Mouse (Mus musculus) intestine, embryonic 16.5 days (tissue): ENCODE measurements around the gene Tbc1d5. TPM values are rescaled to one million over a fixed set of nuclear protein-coding genes. Genes with fewer than 3 reads are reported as not detected.

Experiments used
- ATAC-seq: fragments of 200-750 bp; cut with Nextera tagmentation; 2 replicates; pipeline ENCODE4 v1.8.0; 2017; ENCODE audit warnings: moderate TSS enrichment, moderate library complexity
- H3K27ac ChIP-seq: fragments of 300-500 bp; sonication (generic); 2 replicates; pipeline ENCODE4 v1.5.1; 2014; ENCODE audit warnings: mild to moderate bottlenecking, low read length
- H3K27me3 ChIP-seq: fragments of 300-500 bp; sonication (generic); replicated peaks from 2 replicates; pipeline ENCODE4 v1.6.1; 2014; ENCODE audit warnings: low read length, control low read depth, mixed read lengths; ENCODE audit not compliant: control insufficient read depth, insufficient read depth
- H3K36me3 ChIP-seq: fragments of 300-500 bp; sonication (generic); 2 replicates; pipeline ENCODE4 v1.6.1; 2014; ENCODE audit warnings: low read length, control low read depth; ENCODE audit not compliant: control insufficient read depth, insufficient read depth
- H3K4me1 ChIP-seq: fragments of 300-500 bp; sonication (generic); 2 replicates; pipeline ENCODE4 v1.6.1; 2014; ENCODE audit warnings: low read length, control low read depth, mixed read lengths; ENCODE audit not compliant: control insufficient read depth, insufficient read depth
- H3K4me2 ChIP-seq: fragments of 300-500 bp; sonication (generic); 2 replicates; pipeline ENCODE4 v1.6.1; 2014; ENCODE audit warnings: low read depth, low read length, control low read depth
- H3K4me3 ChIP-seq: fragments of 300-500 bp; sonication (generic); 2 replicates; pipeline ENCODE4 v1.5.1; 2014; ENCODE audit warnings: mild to moderate bottlenecking, low read length
- H3K9ac ChIP-seq: fragments of 300-500 bp; sonication (generic); 2 replicates; pipeline ENCODE4 v1.6.1; 2014; ENCODE audit warnings: low read depth, low read length
- H3K9me3 ChIP-seq: fragments of 300-500 bp; sonication (generic); 2 replicates; pipeline ENCODE4 v1.6.1; 2016; ENCODE audit warnings: low read length, control low read depth; ENCODE audit not compliant: control insufficient read depth
- WGBS: fragments of 180-500 bp; shearing (Covaris S2); extraction: QIAGEN DNeasy Blood & Tissue Kit; methylation state at CpG from one replicate; pipeline ENCODE4 v1.1.7; 2014; 5-methylcytosine and 5-hydroxymethylcytosine counted together
- polyA plus RNA-seq: library from polyadenylated mRNA; unstranded; fragments of >200 nt; fragmentation: Nextera tagmentation; extraction: Ambion mirVana; gene quantifications from 2 replicates; pipeline ENCODE4 v1.2.1, GENCODE M21; 2015

The Tbc1d5 gene
- polyA plus RNA-seq, 1 experiment from 2014 or later: 10.2 TPM

DNA sequence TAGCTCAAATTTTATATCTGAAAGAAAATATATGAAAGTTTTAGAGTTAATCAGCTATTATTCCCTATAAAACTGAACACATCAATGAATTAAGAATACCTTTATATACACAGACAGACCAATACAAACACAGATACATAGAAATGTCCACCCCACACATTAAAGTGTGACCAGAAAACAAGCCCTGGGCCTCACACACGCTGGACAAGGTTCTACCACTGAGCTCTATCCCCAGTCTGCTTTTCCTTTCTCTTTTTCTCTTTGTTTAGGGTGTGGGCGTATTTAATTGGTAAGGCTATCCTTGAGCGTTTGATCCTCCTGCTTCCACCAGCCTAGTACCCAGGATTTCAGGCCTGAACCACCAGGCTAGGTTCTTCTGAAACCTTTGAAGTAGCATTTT is 28.2 kb downstream of the Tbc1d5 start:
- WGBS: 56% methylated on average over 3 of the region's 3 CpGs
- Histone ChIP-seq H3K9me3 (no peaks in the 10 kb centered on the region), H3K4me2 (no peak overlapping the region), H3K4me3 (no peak overlapping the region), H3K36me3 (no peaks in the 10 kb centered on the region), H3K27me3 (no peaks in the 10 kb centered on the region), H3K9ac (no peak overlapping the region), H3K27ac (no peak overlapping the region), H3K4me1 (no peaks in the 10 kb centered on the region)
- no peak for ATAC-seq

DNA sequence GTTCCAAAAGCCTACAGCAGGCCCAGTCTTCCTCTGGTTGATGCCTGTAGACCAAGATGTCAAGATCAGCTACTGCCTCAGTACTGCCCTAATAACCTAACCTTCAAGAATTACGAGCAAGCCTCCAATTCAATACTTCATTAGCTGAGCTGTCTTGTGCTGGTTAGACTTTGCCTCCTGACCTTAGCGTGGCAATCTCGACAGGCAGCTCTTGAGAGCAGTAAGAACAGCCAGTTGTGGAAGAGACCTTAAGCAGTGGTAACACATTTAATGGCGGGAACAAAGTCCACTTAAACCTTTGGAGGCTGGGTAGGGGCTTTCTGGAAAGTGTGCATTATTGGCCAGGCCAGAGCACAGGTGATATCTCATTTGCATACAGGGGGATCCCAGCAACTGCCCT is 34.2 kb downstream of the Tbc1d5 start:
- Histone ChIP-seq H3K9me3 (no peaks in the 10 kb centered on the region), H3K4me1 (no peaks in the 10 kb centered on the region), H3K9ac (no peak overlapping the region), H3K36me3 (no peaks in the 10 kb centered on the region), H3K4me3 (no peak overlapping the region), H3K27ac (no peak overlapping the region), H3K27me3 (no peaks in the 10 kb centered on the region), H3K4me2 (no peak overlapping the region)
- 71% methylated on average over 4 of the region's 4 CpGs for WGBS
- peak; percentile 93 for ATAC-seq

DNA sequence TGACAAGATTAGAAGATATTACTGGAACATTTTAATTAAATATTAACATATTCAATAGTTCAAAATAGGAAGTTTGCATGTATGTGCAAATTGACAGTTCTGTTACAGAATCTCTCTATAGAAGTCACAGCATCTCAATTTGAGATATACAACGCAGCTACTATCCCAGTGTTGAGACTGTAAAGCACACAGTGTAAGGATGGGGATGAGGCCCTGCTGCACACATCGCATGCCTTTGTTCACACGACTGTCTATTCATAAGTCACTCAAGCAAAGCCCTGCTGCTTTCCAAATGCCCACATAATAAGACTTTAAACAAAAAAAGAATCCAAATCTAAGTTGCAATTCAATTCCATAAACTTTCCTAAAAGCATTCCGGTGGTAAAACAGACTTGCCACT is 37.1 kb downstream of the Tbc1d5 start:
- no peak overlapping the region for H3K4me2 ChIP-seq
- H3K27ac ChIP-seq: no peak overlapping the region
- H3K27me3 ChIP-seq: no peaks in the 10 kb centered on the region
- H3K4me3 ChIP-seq: no peak overlapping the region
- ATAC-seq: no peak
- no peaks in the 10 kb centered on the region for H3K9me3 ChIP-seq
- whole genome bisulfite sequencing: 79% methylated on average over 4 of the region's 4 CpGs
- no peak overlapping the region for H3K9ac ChIP-seq
- H3K36me3 ChIP-seq: no peaks in the 10 kb centered on the region
- H3K4me1 ChIP-seq: no peaks in the 10 kb centered on the region

DNA sequence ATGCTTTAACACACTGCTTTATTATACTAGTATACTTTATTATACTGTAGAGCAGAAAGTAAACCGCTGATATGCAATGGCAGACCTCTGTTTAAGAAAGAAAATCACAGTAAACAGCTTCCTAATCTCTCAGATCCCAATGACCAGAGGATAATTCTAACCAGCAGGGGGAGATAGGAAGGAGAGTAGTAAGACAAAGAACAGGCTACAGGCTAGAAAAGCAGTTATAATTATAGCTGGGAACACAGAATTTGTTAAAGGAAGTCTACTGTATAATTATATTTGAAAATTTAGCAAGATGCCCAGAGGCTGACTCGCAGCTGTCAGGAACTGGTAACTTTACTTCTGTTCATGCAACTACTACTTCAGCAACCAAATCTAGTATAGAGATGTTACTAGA is 68.0 kb downstream of the Tbc1d5 start:
- no peak overlapping the region for H3K9ac ChIP-seq
- no peak for ATAC-seq
- 55% methylated on average over 2 of the region's 2 CpGs for WGBS

DNA sequence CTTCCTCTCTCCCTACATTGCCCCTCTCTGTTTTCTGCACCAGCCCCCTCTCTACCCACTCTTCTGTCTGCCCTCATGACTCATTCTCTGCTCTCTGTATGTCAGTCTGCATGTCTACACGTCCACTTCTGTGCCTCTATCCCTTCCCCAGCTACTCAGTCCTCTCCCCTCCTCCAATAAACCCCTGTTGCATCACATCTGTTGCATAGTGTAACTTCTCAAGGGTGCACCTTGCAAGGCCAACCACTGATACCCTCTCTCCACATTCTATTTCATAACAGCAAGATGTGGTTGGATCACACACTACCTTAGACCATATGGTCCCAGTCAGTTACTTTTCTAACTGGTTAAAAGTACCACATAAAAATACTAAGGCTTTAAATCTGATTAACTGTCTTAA is 74.9 kb downstream of the Tbc1d5 start:
- no peaks in the 10 kb centered on the region for H3K4me1 ChIP-seq
- H3K27me3 ChIP-seq: no peaks in the 10 kb centered on the region
- no peaks in the 10 kb centered on the region for H3K36me3 ChIP-seq
- no peak for ATAC-seq
- no peak overlapping the region for H3K4me2 ChIP-seq
- H3K27ac ChIP-seq: no peak overlapping the region
- 90% methylated on average over 1 of the region's 1 CpGs for WGBS
- H3K9me3 ChIP-seq: no peaks in the 10 kb centered on the region; the same call in 1 of the 2 replicates
- H3K9ac ChIP-seq: no peak overlapping the region
- H3K4me3 ChIP-seq: no peak overlapping the region

More for the DNA sequence above, 68.0 kb downstream of the Tbc1d5 start:
- Histone ChIP-seq H3K4me2 (no peak overlapping the region), H3K4me3 (no peak overlapping the region), H3K27ac (no peak overlapping the region), H3K36me3 (no peaks in the 10 kb centered on the region), H3K27me3 (no peaks in the 10 kb centered on the region), H3K9me3 (no peaks in the 10 kb centered on the region), H3K4me1 (no peaks in the 10 kb centered on the region)

DNA sequence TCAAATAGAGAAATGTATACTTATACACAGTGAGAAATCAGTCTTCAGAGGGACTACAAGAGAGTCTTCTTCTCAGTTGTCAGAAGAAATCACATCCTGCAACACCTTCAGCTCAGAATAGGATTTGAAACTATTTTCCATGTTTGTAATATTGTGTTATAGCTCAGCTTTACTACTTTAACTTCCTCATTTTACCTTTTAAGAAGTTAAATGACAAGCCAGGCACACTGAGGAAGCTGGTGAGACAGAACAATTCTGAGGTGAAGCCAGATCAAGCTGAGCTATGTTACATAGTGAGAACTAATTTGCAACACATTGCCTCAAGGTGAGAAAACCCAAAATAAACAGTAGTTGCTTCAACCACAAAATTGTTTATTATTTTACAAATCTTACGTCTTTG is 135.3 kb downstream of the Tbc1d5 start:
- Histone ChIP-seq H3K4me1 (no peaks in the 10 kb centered on the region), H3K4me2 (no peak overlapping the region), H3K27ac (no peak overlapping the region), H3K9ac (no peak overlapping the region), H3K36me3 (no peaks in the 10 kb centered on the region), H3K9me3 (no peaks in the 10 kb centered on the region), H3K27me3 (no peaks in the 10 kb centered on the region), H3K4me3 (no peak overlapping the region)
- WGBS: 64% methylated on average over 1 of the region's 1 CpGs
- ATAC-seq: no peak

DNA sequence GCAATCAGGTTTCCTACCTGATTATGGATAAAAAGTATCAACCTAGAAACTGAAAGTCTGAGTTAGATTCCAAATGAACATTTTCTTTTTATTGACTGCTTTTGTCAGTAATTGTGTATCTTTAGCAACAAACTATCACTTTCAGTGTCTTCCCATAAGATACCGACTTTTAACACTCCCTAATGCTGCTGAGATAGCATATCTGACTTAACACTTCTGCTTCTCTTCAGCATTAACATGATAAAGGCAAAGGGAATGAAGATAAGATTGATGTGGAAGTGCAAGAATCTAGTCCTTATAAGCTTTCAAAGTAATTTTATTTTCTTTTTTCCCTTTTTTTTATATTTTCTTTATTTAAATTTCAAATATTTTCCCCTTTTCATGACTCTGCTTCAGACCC is 138.3 kb downstream of the Tbc1d5 start:
- Histone ChIP-seq H3K9me3 (no peaks in the 10 kb centered on the region), H3K9ac (no peak overlapping the region), H3K4me1 (no peaks in the 10 kb centered on the region), H3K27ac (no peak overlapping the region), H3K4me2 (no peak overlapping the region), H3K4me3 (no peak overlapping the region), H3K27me3 (no peaks in the 10 kb centered on the region), H3K36me3 (no peaks in the 10 kb centered on the region)
- no peak for ATAC-seq
- 29% methylated on average over 1 of the region's 1 CpGs for WGBS

DNA sequence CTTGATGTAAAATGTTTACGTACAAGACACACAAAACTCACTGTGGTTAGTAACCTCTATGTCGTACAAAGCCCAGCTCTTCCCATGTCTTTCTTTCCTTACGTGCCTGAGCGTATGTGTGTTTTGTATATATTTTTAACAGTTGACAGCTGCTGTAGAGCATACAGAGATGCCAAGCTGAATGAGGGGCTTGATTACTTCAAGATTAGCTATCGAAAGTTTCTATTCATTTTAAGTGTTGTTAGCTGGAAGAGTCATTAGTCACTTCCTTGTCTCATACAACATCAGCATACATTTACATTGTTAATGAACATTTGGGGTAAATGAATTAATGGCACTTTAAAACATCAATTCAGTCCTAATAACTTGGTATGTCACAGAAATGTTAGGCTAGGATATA is 155.9 kb downstream of the Tbc1d5 start:
- Histone ChIP-seq H3K36me3 (no peaks in the 10 kb centered on the region), H3K9me3 (no peaks in the 10 kb centered on the region), H3K4me2 (no peak overlapping the region), H3K27ac (no peak overlapping the region), H3K4me1 (no peaks in the 10 kb centered on the region), H3K9ac (no peak overlapping the region), H3K4me3 (no peak overlapping the region), H3K27me3 (no peaks in the 10 kb centered on the region)
- ATAC-seq: no peak
- 72% methylated on average over 5 of the region's 5 CpGs for WGBS

DNA sequence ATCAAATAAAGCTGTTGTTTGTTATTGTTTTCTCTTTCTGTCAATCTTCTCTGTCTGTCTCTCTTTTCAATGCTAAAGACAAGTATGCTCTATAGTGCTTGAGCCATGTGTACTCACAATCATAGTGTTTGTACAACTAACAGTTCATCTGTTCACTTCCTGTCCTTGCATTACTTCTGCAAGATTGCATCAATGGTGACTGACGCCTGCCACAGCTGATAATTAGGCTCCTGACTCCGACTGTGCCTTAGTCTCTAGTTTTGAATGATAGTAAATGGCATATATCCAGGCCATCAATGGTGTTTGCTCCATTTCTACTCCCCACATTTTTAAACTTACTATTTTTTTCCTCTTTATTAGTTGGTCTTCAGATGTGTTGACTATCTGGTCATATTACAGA is 162.8 kb downstream of the Tbc1d5 start:
- Histone ChIP-seq H3K4me1 (no peaks in the 10 kb centered on the region), H3K9ac (no peak overlapping the region), H3K4me3 (no peak overlapping the region), H3K27ac (no peak overlapping the region), H3K27me3 (no peaks in the 10 kb centered on the region), H3K9me3 (no peaks in the 10 kb centered on the region), H3K36me3 (no peaks in the 10 kb centered on the region), H3K4me2 (no peak overlapping the region)
- ATAC-seq: no peak
- 76% methylated on average over 2 of the region's 2 CpGs for WGBS

DNA sequence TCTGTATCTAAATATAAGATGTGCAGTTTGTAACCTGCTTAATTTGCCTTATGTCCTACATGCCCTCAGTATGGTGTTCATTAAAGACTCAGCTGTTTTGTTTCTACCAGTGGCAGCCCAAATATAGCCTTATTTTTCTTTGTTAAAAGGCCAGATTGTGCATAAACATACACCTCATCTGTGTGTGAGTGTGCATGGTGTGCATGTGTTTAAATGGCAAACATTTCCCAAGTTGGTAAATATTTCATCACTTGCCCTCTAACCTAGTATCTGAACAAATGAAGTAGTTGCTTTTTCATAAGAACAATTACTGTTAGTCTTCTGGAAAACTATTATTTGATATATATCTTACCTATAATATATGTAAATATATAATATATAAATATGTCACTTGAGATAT is 165.2 kb downstream of the Tbc1d5 start:
- no peak overlapping the region for H3K27ac ChIP-seq
- H3K4me1 ChIP-seq: no peaks in the 10 kb centered on the region
- no peak overlapping the region for H3K4me3 ChIP-seq
- H3K9me3 ChIP-seq: no peaks in the 10 kb centered on the region
- H3K9ac ChIP-seq: no peak overlapping the region
- no peak overlapping the region for H3K4me2 ChIP-seq
- no peaks in the 10 kb centered on the region for H3K36me3 ChIP-seq
- no peaks in the 10 kb centered on the region for H3K27me3 ChIP-seq
- no peak for ATAC-seq
